Mouse (Mus musculus): ENCODE results near the gene Erv3. TPM values are rescaled to one million over a fixed set of nuclear protein-coding genes. Genes with fewer than 3 reads are reported as not detected.

Erv3 gene
- polyA plus RNA-seq, 1 experiment from 2014 or later = not detected

- H3K4me1 ChIP-seq (replicated peaks) = peaks cover 4% of the 10 kb centered on the region; the same call in 1 of the 2 replicates
- ATAC-seq = peak; percentile 63
- peak overlapping the region; percentile 42 for H3K4me2 ChIP-seq (replicated peaks)
- no peak overlapping the region for H3K9ac ChIP-seq (replicated peaks)
- no peaks in the 10 kb centered on the region for H3K27me3 ChIP-seq
- H3K4me3 ChIP-seq (replicated peaks) = peak overlapping the region; percentile 4; the same call in 1 of the 2 replicates
- 21% methylated on average over 14 of the region's 14 CpGs for WGBS
- no peaks in the 10 kb centered on the region for H3K36me3 ChIP-seq
- H3K9me3 ChIP-seq = no peaks in the 10 kb centered on the region
- no peak overlapping the region for H3K27ac ChIP-seq
Measured at GRCm38 (mm10) chr2:131820088-131820675, 39.4 kb downstream of the Erv3 start.

DNA sequence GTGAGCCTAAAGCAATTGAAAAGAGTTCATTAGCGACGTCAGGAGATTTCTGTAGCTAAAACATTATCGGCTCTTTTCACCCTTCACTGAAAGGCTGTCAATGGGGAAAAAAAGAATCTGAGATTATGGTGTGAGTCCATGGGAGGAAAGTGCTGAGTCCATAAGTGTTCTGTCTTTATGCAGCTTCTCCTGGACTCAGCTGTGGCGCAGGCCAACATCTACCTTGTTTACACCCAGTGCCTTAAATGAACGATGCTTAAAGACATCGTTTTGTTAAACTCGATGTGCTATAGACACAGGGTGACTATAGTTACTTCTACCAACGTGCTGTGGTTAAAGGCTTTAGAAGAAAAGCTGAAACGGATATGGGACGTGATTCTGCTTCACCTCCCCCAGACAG lies 45.2 kb downstream of the Erv3 start:
- no peaks in the 10 kb centered on the region for H3K9me3 ChIP-seq
- no peak overlapping the region for H3K27ac ChIP-seq
- no peaks in the 10 kb centered on the region for H3K27me3 ChIP-seq
- ATAC-seq = no peak
- no peaks in the 10 kb centered on the region for H3K4me1 ChIP-seq (replicated peaks)
- H3K36me3 ChIP-seq = no peaks in the 10 kb centered on the region
- H3K4me2 ChIP-seq (replicated peaks) = no peak overlapping the region
- no peak overlapping the region for H3K9ac ChIP-seq (replicated peaks)
- 82% methylated on average over 10 of the region's 10 CpGs for WGBS
- no peak overlapping the region for H3K4me3 ChIP-seq (replicated peaks)

- H3K27ac ChIP-seq = no peak overlapping the region
- ATAC-seq = no peak
- no peaks in the 10 kb centered on the region for H3K27me3 ChIP-seq
- H3K4me1 ChIP-seq (replicated peaks) = peaks cover 6% of the 10 kb centered on the region
- 68% methylated on average over 1 of the region's 1 CpGs for WGBS
- no peak overlapping the region for H3K4me3 ChIP-seq (replicated peaks)
- no peaks in the 10 kb centered on the region for H3K36me3 ChIP-seq
- H3K9ac ChIP-seq (replicated peaks) = no peak overlapping the region
- no peak overlapping the region for H3K4me2 ChIP-seq (replicated peaks)
- H3K9me3 ChIP-seq = no peaks in the 10 kb centered on the region
Measured at GRCm38 (mm10) chr2:131813437-131813836, 46.1 kb downstream of the Erv3 start.

GRCm38 (mm10) chr2:131812480-131813137 lies 46.9 kb downstream of the Erv3 start:
- H3K27ac ChIP-seq = no peak overlapping the region
- no peak overlapping the region for H3K9ac ChIP-seq (replicated peaks)
- H3K36me3 ChIP-seq = no peaks in the 10 kb centered on the region
- peak; percentile 93 for ATAC-seq
- WGBS = 21% methylated on average over 23 of the region's 23 CpGs
- H3K4me3 ChIP-seq (replicated peaks) = no peak overlapping the region
- H3K4me1 ChIP-seq (replicated peaks) = peaks cover 6% of the 10 kb centered on the region
- no peaks in the 10 kb centered on the region for H3K27me3 ChIP-seq
- H3K4me2 ChIP-seq (replicated peaks) = no peak overlapping the region
- no peaks in the 10 kb centered on the region for H3K9me3 ChIP-seq

- Histone ChIP-seq H3K4me3 (replicated peaks) (no peak overlapping the region), H3K4me1 (replicated peaks) (peaks cover 6% of the 10 kb centered on the region), H3K9me3 (no peaks in the 10 kb centered on the region), H3K4me2 (replicated peaks) (no peak overlapping the region), H3K27me3 (no peaks in the 10 kb centered on the region), H3K36me3 (no peaks in the 10 kb centered on the region), H3K27ac (no peak overlapping the region), H3K9ac (replicated peaks) (no peak overlapping the region)
- 80% methylated on average over 2 of the region's 2 CpGs for WGBS
- no peak for ATAC-seq
Measured at GRCm38 (mm10) chr2:131811607-131812006, 47.9 kb downstream of the Erv3 start.

DNA sequence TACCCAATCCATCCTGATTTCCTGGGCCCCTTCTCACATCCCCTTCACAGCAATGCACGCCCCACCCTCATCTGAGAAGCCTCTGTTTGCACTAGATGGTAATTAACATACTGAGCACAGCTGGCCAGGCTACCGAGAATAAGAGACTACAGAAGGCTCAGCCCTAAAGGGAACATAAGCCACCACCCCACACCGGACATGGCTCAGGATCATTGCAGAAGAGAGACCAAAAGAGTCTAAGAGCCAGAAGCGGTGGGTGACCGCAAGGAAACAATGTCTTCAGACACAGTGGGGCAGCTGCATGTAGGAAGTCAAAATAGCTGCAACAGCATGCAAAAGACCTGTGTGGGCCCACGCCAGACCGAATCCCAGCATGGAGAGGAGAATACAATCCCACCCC lies 50.7 kb downstream of the Erv3 start:
- no peak for ATAC-seq
- no peak overlapping the region for H3K4me3 ChIP-seq (replicated peaks)
- 25% methylated on average over 7 of the region's 7 CpGs for WGBS
- H3K9ac ChIP-seq (replicated peaks) = no peak overlapping the region
- H3K9me3 ChIP-seq = no peaks in the 10 kb centered on the region
- H3K27ac ChIP-seq = no peak overlapping the region
- H3K36me3 ChIP-seq = no peaks in the 10 kb centered on the region
- no peaks in the 10 kb centered on the region for H3K27me3 ChIP-seq
- H3K4me2 ChIP-seq (replicated peaks) = no peak overlapping the region; the same call in 1 of the 2 replicates
- peaks cover 6% of the 10 kb centered on the region for H3K4me1 ChIP-seq (replicated peaks)

DNA sequence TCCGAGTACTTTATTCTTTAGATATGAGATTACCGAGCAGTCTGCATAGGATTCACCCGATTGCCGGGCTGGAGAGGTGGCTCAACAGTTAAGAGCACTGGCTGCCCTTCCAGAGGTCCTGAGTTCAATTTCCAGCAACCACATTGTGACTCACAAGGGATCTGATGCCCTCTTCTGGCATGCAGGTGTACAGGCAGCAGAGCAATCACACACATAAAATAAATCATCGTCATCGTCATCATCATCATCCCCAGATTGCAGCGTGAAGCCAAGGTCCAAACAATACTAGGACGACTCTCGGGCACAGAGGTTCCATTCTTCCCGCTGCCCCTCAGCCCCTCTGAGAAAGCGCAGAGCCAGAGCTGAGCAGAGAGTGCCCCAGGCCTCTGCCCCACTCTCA lies 51.9 kb downstream of the Erv3 start:
- Histone ChIP-seq H3K4me2 (replicated peaks) (no peak overlapping the region), H3K4me1 (replicated peaks) (peaks cover 6% of the 10 kb centered on the region), H3K4me3 (replicated peaks) (no peak overlapping the region), H3K27ac (no peak overlapping the region), H3K9ac (replicated peaks) (no peak overlapping the region), H3K36me3 (no peaks in the 10 kb centered on the region), H3K27me3 (no peaks in the 10 kb centered on the region), H3K9me3 (no peaks in the 10 kb centered on the region)
- ATAC-seq = no peak
- WGBS = 69% methylated on average over 11 of the region's 11 CpGs

DNA sequence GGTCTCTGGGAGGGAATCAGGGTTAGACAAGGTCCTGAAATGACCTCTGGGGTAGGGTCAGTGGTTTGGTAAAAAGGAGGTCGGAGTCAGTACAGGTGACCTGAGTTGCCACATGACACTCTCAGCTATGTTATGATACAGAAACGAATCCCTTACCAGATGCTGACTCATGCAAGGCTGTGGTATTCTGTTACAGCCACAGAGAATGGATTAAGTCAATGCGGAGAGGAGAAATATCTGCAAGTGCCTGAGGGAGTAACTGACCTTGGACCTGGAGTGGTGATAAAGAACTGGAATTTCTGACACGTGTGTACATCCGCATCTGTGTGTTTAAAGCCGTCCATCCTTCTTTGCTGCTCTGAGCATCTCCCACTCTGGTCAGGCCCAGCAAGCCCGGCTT lies 52.7 kb downstream of the Erv3 start:
- Histone ChIP-seq H3K4me3 (replicated peaks) (no peak overlapping the region), H3K36me3 (no peaks in the 10 kb centered on the region), H3K9ac (replicated peaks) (no peak overlapping the region), H3K27me3 (no peaks in the 10 kb centered on the region), H3K4me2 (replicated peaks) (no peak overlapping the region), H3K9me3 (no peaks in the 10 kb centered on the region), H3K4me1 (replicated peaks) (peaks cover 6% of the 10 kb centered on the region), H3K27ac (no peak overlapping the region)
- 84% methylated on average over 7 of the region's 7 CpGs for WGBS
- no peak for ATAC-seq

DNA sequence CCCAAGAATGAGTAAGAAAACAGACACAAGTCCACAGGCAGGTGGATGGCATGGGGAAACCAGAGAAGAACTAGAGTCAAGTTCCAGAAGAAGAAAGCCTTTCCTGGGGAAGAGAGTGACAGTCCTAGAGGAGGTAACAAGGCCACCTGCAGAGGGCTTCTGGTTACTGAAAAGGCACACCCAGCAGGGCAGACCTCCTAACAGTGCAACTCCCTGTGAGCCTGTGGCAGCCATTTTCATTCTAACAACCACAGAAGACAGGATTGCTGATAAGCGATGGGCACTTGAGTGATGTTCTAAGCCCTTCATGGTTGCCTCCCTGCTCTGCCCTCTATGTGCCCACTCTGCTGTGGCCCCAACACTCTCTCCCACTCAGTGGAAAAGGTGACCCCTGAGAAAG lies 54.2 kb downstream of the Erv3 start:
- Histone ChIP-seq H3K4me1 (replicated peaks) (peaks cover 6% of the 10 kb centered on the region), H3K27ac (no peak overlapping the region), H3K9me3 (no peaks in the 10 kb centered on the region), H3K27me3 (no peaks in the 10 kb centered on the region), H3K9ac (replicated peaks) (no peak overlapping the region), H3K4me2 (replicated peaks) (no peak overlapping the region), H3K36me3 (no peaks in the 10 kb centered on the region), H3K4me3 (replicated peaks) (no peak overlapping the region)
- 53% methylated on average over 1 of the region's 1 CpGs for WGBS
- no peak for ATAC-seq

- H3K4me2 ChIP-seq (replicated peaks) = no peak overlapping the region
- no peak overlapping the region for H3K9ac ChIP-seq (replicated peaks)
- H3K4me3 ChIP-seq (replicated peaks) = no peak overlapping the region
- ATAC-seq = no peak
- H3K4me1 ChIP-seq (replicated peaks) = peaks cover 3% of the 10 kb centered on the region
- H3K36me3 ChIP-seq = no peaks in the 10 kb centered on the region
- 86% methylated on average over 3 of the region's 3 CpGs for WGBS
- no peaks in the 10 kb centered on the region for H3K9me3 ChIP-seq
- H3K27me3 ChIP-seq = no peaks in the 10 kb centered on the region
- H3K27ac ChIP-seq = no peak overlapping the region
Measured at GRCm38 (mm10) chr2:131803801-131804200, 55.7 kb downstream of the Erv3 start.

All from midbrain, embryonic 13.5 days (tissue).